Mouse (Mus musculus): ENCODE measurements around the gene Spaca4.

DNA sequence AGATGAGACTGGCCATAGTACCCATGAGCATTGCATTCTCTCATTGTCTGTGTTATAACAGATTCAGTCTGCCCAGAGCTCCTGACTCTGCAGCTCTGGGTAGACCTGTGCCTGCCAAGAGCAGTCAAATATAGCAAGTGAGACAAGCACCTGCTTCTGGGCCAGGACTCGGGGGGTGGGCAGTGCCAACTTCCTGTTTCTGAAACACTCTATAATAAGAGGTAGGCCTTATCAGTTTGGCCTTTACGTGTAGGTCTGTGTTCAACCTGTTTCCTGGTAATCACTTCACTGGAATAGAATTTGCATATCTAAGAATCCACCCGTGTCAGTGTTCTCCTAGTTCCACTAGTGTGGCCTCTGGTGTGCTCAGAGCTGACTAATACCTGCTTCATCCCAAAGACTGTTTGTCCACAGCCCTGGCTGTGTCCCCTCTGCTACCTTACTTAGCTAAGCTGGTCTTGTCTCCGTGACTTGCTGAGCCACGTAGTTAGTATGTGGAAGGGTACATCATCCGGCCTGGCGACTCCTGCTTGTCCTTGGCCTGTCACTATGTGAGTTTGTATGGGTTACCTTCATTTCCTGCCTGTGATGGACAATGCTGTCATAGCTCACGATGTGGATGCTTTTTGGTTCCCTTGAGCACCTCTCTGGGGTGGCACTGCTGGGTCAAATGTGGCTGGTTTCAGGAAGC is 44.4 kb downstream of the Spaca4 start:
- TF ChIP-seq POLR2A (IDR thresholded peaks at IDR 0.05; ENCODE audit: insufficient read depth, low read depth, low read length) = no peak
- TF ChIP-seq CTCF (IDR thresholded peaks at IDR 0.05; ENCODE audit: insufficient read depth, low read depth, low read length) = no peak
